Mouse (Mus musculus) kidney, embryonic 16.5 days (tissue): ENCODE results near the gene Apobr. TPM values are rescaled to one million over a fixed set of nuclear protein-coding genes. Genes with fewer than 3 reads are reported as not detected.

Experiments
- ATAC-seq: fragments of 200-750 bp; cut with Nextera tagmentation; 2 replicates; pipeline ENCODE4 v1.8.0; 2017; ENCODE audit warnings: moderate TSS enrichment; ENCODE audit not compliant: low FRiP score, low TSS enrichment
- H3K27ac ChIP-seq: fragments of 300-500 bp; sonication (generic); 2 replicates; pipeline ENCODE4 v1.5.1; 2014; ENCODE audit warnings: low read length
- H3K27me3 ChIP-seq: fragments of 300-500 bp; sonication (generic); 2 replicates; pipeline ENCODE4 v1.6.1; 2014; ENCODE audit warnings: low read length, control low read depth, mixed read lengths; ENCODE audit not compliant: insufficient read depth
- H3K36me3 ChIP-seq: fragments of 300-500 bp; sonication (generic); 2 replicates; pipeline ENCODE4 v1.6.1; 2014; ENCODE audit warnings: low read length, control low read depth, mixed read lengths; ENCODE audit not compliant: insufficient read depth
- H3K4me1 ChIP-seq: fragments of 300-500 bp; sonication (generic); 2 replicates; pipeline ENCODE4 v1.6.1; 2014; ENCODE audit warnings: low read length, control low read depth, mixed read lengths; ENCODE audit not compliant: insufficient read depth
- H3K4me2 ChIP-seq: fragments of 300-500 bp; sonication (generic); replicated peaks from 2 replicates; pipeline ENCODE4 v1.6.1; 2014; ENCODE audit warnings: low read depth, low read length
- H3K4me3 ChIP-seq: fragments of 300-500 bp; sonication (generic); 2 replicates; pipeline ENCODE4 v1.5.1; 2014; ENCODE audit warnings: mild to moderate bottlenecking, low read length
- H3K9ac ChIP-seq: fragments of 300-500 bp; sonication (generic); replicated peaks from 2 replicates; pipeline ENCODE4 v1.6.1; 2014; ENCODE audit warnings: low read length
- H3K9me3 ChIP-seq: fragments of 300-500 bp; sonication (generic); 2 replicates; pipeline ENCODE4 v1.6.1; 2016; ENCODE audit warnings: low read length, control low read depth
- WGBS: fragments of 180-500 bp; shearing (Covaris S2); extraction: QIAGEN DNeasy Blood & Tissue Kit; methylation state at CpG from one replicate; pipeline ENCODE4 v1.1.7; 2014; 5-methylcytosine and 5-hydroxymethylcytosine counted together
- polyA plus RNA-seq: library from polyadenylated mRNA; unstranded; fragments of >200 nt; fragmentation: Nextera tagmentation; extraction: Ambion mirVana; gene quantifications from 2 replicates; pipeline ENCODE4 v1.2.1, GENCODE M21; 2015

Gene Apobr
- polyA plus RNA-seq, 1 experiment from 2014 or later = 1.1 TPM

DNA sequence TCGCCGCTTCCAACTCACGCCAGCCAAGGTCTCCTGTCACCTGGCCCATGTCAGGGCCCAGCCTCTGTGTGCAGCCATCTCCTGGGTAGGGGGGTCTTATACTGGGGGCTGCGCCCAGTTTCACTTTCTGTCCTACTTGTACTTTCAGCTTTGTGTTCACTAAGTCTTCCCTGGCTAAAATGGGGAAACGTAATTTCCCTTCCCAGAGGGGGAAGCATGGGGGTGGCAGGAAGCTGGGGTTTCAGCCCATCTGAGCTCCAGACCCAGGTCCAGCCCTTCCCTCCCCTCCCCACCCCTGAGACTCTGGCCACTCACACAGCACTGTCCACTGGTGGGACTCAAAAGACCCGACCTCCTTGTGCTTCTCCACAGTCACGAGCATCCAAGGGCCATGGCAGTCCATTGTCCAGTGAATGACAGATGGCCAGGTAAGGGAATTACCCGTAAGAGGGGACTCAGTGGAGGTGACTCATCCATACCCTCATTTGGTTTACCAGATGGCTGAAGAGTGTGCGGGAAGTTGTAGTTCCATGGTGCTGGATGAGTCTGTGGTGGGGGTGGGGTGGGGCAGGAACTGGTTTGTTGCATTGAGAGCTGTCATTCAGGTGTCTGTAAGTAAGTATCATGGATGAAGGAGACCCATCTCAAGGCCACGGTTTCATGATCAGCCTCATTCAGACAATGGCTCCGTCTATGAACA lies 10.3 kb downstream of the Apobr start, which contains the start of gene Il27:
Il27 (minus strand) TSS at position 80 of the 700 bp plus-strand sequence.
- H3K4me2 ChIP-seq = no peak within 1 kb of the TSS
- no peaks in the 10 kb centered on the region for H3K27me3 ChIP-seq
- H3K36me3 ChIP-seq = no peaks in the 10 kb centered on the region
- WGBS = 83% methylated on average over 11 of the region's 11 CpGs
- H3K9me3 ChIP-seq = no peaks in the 10 kb centered on the region
- no peak for ATAC-seq
- H3K4me3 ChIP-seq = no peak within 1 kb of the TSS
- no peaks in the 10 kb centered on the region for H3K4me1 ChIP-seq
- no peak within 1 kb of the TSS for H3K9ac ChIP-seq
- H3K27ac ChIP-seq = no peak within 1 kb of the TSS

GRCm38 (mm10) chr7:126595890-126596289 lies 11.1 kb downstream of the Apobr start:
- Histone ChIP-seq H3K4me3 (no peak overlapping the region), H3K27ac (no peak overlapping the region), H3K4me1 (no peaks in the 10 kb centered on the region), H3K36me3 (no peaks in the 10 kb centered on the region), H3K4me2 (no peak overlapping the region), H3K9ac (no peak overlapping the region), H3K9me3 (no peaks in the 10 kb centered on the region), H3K27me3 (no peaks in the 10 kb centered on the region)
- WGBS = 92% methylated on average over 5 of the region's 5 CpGs
- ATAC-seq = no peak

DNA sequence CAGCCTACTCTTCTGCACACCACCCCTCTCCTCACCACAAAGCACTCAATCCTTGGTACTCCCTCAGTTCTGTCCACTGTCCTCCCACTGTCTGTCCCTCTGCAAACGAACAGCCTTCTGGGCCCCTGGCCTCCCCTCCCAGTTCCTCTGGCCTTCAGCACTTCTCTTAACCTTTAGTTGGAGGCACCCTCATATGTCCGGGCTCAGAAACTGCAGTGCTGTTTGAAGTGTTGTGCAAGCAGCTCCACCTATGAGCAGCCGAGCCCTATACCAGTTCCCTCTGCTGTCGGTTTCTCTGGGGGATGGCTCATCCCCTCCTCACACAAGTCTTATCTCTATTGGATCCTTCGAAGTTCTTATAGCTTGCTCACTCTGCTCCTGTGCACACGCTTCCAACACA lies 11.7 kb downstream of the Apobr start:
- no peaks in the 10 kb centered on the region for H3K4me1 ChIP-seq
- H3K27ac ChIP-seq = no peak overlapping the region
- no peaks in the 10 kb centered on the region for H3K36me3 ChIP-seq
- no peak for ATAC-seq
- no peak overlapping the region for H3K9ac ChIP-seq
- no peak overlapping the region for H3K4me3 ChIP-seq
- WGBS = 61% methylated on average over 6 of the region's 6 CpGs
- H3K9me3 ChIP-seq = no peaks in the 10 kb centered on the region
- no peaks in the 10 kb centered on the region for H3K27me3 ChIP-seq
- H3K4me2 ChIP-seq = no peak overlapping the region

DNA sequence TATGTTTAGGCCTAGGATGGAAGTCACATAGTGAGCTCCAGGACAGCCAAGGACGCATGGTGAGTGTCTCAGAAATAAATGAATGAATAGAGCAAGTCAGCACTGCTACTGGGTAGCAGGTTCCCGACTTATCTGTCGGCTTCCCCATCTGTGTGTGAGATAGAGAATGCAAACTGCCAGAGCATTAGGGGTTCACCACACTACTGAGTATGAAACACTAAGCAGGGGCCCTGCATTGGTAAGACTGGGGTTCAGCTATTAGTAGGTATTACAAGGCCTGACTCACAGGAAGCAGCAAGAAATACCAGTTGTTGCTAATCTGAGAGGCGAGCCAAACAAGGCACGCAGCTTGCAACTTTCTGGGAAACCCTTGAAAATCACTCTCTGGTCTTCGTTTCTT lies 14.2 kb downstream of the Apobr start:
- Histone ChIP-seq H3K36me3 (no peaks in the 10 kb centered on the region), H3K4me3 (no peak overlapping the region), H3K9me3 (no peaks in the 10 kb centered on the region), H3K4me2 (no peak overlapping the region), H3K27me3 (no peaks in the 10 kb centered on the region), H3K9ac (no peak overlapping the region), H3K27ac (no peak overlapping the region), H3K4me1 (no peaks in the 10 kb centered on the region)
- WGBS = 78% methylated on average over 6 of the region's 6 CpGs
- no peak for ATAC-seq

- Histone ChIP-seq H3K9ac (no peak overlapping the region), H3K27me3 (no peaks in the 10 kb centered on the region), H3K4me3 (no peak overlapping the region), H3K4me1 (no peaks in the 10 kb centered on the region), H3K9me3 (no peaks in the 10 kb centered on the region), H3K4me2 (no peak overlapping the region), H3K27ac (no peak overlapping the region), H3K36me3 (no peaks in the 10 kb centered on the region)
- 39% methylated on average over 5 of the region's 5 CpGs for WGBS
- ATAC-seq = no peak
Observed at GRCm38 (mm10) chr7:126601896-126602295, 17.2 kb downstream of the Apobr start.

GRCm38 (mm10) chr7:126602650-126603049 lies 17.9 kb downstream of the Apobr start:
- Histone ChIP-seq H3K27ac (no peak overlapping the region), H3K4me2 (no peak overlapping the region), H3K27me3 (no peaks in the 10 kb centered on the region), H3K4me3 (no peak overlapping the region), H3K9me3 (no peaks in the 10 kb centered on the region), H3K36me3 (no peaks in the 10 kb centered on the region), H3K9ac (no peak overlapping the region), H3K4me1 (no peaks in the 10 kb centered on the region)
- no peak for ATAC-seq
- 85% methylated on average over 3 of the region's 3 CpGs for WGBS

- no peak for ATAC-seq
- no peak overlapping the region for H3K4me2 ChIP-seq
- no peaks in the 10 kb centered on the region for H3K36me3 ChIP-seq
- H3K9me3 ChIP-seq = no peaks in the 10 kb centered on the region
- no peak overlapping the region for H3K4me3 ChIP-seq
- H3K27ac ChIP-seq = no peak overlapping the region
- no peak overlapping the region for H3K9ac ChIP-seq
- WGBS = 62% methylated on average over 5 of the region's 5 CpGs
- H3K4me1 ChIP-seq = no peaks in the 10 kb centered on the region
- no peaks in the 10 kb centered on the region for H3K27me3 ChIP-seq
Observed at GRCm38 (mm10) chr7:126606611-126607010, 21.9 kb downstream of the Apobr start.

DNA sequence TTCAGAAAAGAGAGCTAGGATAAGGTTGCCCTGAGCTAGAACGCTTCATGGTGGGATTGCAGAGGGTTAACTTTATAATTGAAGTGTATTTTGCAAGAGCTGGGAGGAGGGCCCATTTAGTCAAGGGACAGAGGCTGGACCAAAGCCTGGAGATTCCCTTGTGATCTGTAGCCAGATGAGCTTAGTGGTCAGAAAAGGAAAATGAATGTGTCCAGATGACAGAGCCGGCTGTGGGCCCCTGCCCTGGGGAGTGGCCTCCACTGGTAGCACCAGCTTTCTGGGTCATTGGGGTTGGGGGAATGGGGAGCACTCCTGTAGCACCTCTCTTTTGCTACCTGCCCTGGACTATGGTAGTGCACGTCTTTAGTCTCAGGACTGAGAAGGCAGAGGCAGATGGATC lies 22.3 kb downstream of the Apobr start:
- Histone ChIP-seq H3K9me3 (no peaks in the 10 kb centered on the region), H3K27ac (no peak overlapping the region), H3K4me2 (no peak overlapping the region), H3K4me3 (no peak overlapping the region), H3K9ac (no peak overlapping the region), H3K4me1 (no peaks in the 10 kb centered on the region), H3K27me3 (no peaks in the 10 kb centered on the region), H3K36me3 (no peaks in the 10 kb centered on the region)
- WGBS = 76% methylated on average over 3 of the region's 3 CpGs
- ATAC-seq = no peak

DNA sequence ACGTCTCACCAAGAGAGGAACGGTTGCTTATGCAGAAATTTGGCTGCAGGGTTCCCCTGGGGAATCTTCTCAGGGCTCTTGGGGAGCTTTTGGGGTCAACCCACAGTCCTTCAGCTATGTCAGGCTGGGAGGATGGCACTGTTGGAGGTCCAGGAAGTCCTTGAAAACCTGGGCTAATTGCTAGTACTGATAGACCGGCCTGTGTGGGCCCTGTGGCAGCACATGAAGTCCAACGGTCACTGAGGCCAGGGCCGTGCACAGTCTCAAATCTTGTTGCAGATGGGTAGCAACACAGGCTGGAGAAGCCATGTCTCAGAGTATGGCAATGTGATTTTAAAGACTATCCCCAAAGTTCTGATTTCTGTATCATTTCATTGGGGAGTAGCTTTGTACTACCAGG lies 23.1 kb downstream of the Apobr start:
- Histone ChIP-seq H3K9me3 (no peaks in the 10 kb centered on the region), H3K36me3 (no peaks in the 10 kb centered on the region), H3K27me3 (no peaks in the 10 kb centered on the region), H3K9ac (no peak overlapping the region), H3K4me2 (no peak overlapping the region), H3K4me1 (no peaks in the 10 kb centered on the region), H3K27ac (no peak overlapping the region), H3K4me3 (no peak overlapping the region)
- WGBS = 84% methylated on average over 5 of the region's 5 CpGs
- ATAC-seq = no peak

DNA sequence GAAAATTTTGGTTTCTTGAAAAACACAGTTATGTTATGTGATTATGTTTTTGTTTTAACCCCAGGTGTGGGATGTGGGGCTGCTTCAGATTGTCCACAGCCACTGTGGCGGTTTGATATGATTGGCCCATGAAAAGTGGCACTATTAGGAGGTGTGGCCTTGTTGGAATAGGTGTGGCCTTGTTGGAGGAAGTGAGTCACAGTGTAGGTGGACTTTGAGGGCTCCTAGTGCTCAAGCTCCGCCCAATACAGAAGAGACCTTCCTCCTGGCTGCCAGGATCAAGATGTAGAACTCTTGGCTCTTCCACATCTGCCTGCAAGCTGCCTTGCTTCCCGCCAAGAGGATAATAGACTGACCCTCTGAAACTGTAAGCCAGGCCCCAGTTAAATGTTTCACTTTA lies 28.0 kb downstream of the Apobr start:
- H3K27me3 ChIP-seq = no peaks in the 10 kb centered on the region
- H3K4me3 ChIP-seq = no peak overlapping the region
- no peak overlapping the region for H3K4me2 ChIP-seq
- H3K36me3 ChIP-seq = no peaks in the 10 kb centered on the region
- no peak overlapping the region for H3K9ac ChIP-seq
- ATAC-seq = no peak
- H3K27ac ChIP-seq = no peak overlapping the region
- WGBS = 75% methylated on average over 3 of the region's 3 CpGs
- H3K9me3 ChIP-seq = no peaks in the 10 kb centered on the region
- no peaks in the 10 kb centered on the region for H3K4me1 ChIP-seq
